Mouse (Mus musculus) frontal cortex, postnatal 36 days (tissue): ENCODE data around the gene Sgpl1.

ENCODE experiments used
- DNase-seq, 2 experiments: peaks; one replicate each; pipeline ENCODE4 v3.0.0; 2022; ENCODE audit warnings: low spot score in 2 of 2

The Sgpl1 gene

DNA sequence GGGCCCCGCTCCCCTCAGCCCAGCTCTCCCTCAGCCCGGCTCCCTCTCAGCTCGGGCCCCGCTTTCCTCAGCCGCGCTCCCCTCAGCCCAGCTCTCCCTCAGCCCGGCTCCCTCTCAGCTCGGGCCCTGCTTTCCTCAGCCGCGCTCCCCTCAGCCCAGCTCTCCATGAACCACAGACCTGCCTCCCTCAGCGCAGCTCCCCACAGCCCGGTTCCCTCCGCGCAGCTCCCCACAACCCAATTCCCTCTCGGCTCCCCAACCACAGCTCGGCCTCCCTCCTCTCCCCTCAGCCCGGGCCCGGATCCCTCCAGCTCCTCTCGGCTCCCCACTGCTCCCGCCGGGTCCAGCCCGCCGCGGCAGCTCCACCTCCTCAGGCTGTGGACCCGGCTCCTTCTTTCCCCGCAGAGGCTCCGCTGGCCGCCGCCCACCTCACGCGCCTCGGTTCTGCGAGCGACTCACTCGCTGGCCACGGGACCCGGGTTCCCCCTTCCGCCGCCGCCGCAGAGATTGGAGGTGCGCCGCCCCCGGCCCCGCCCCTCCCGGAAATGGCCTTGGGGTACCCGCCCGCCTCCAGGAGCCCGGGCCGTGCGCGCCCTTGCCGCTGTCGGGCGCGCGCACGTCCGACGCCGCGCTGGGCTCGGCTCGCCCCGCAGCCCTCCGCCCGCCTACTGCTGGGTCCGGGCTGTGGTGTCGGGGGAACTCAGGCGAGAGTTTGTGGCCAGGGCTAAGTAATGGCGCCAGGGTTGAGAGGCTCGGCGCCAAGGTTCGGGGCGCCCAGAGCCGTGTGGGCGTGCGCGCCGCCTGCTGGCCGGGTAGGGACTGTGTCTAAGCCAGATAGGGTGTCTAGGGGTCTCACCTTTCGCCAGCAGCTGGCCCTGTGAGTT lies at the start of gene Sgpl1:
TSS of gene Sgpl1 (minus strand) at position 547 of the 884 bp plus-strand sequence.
- DNase-seq, result peak; percentile 86 to 89

DNA sequence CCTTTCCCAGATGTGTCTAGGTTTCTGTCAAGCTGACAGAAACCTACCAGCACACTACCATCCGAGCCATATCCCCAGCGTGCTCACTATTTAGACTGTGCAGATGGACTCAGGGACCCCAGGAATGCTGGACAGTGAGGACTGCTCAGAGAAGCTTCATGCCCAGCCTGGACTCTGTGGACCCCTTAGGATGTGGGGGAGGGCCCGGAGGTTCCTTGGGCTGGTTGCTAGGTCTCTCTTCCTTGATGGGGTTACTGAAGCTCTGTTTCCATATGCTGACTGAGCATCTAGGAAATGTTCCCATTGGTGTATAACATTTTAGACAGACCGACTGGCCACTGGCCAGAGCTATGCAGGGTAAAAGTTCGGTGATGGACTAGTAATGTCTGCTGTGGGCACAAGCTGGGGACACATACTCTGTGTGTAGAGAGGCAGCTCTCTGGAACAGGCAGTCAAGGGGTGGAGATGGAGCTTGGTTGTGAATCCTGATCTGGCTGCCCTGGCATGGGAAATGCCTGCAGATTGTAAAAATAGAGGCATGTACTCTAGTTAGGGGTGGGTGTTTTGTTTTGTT lies 48.3 kb upstream of the Sgpl1 start:
- no peak for DNase-seq

DNA sequence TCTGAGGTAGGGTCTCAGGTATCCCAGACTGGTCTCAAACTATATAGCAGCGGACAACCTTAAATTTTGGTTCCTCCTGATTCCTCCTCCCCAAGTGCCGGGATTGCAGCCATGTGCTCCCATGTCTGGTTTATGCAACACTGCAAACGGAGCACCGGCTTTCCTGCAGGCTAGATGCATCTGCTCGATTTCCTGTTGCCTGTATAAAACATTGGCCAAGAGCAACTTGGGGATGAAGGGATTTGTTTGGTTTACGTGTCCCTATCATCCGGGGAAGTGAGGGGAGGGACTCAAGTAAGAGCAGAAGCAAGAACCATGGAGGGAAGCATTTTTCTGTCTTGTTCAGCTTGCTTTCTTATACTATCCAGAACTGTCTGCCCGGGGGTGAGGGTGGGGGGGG lies 47.7 kb upstream of the Sgpl1 start:
- no peak for DNase-seq

DNA sequence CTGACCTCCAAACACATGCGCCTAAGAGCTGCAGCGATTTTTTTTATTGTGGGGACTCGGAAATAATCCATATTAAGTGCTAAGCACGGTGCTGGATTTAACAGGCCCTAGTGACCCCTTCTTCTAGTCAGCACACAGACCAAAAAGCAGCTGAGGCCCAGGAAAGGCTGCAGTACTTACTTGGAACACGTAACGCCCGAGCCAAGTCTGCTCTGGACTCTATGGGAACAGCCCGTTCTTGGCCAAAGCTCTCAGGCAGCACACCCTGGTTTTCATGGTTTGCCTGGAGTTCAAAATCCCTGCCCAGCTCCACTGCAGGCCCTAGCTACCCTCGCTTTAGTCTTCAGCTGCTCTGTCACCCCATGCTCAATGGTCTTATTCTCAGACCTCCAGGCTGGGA lies 47.1 kb upstream of the Sgpl1 start:
- no peak for DNase-seq

DNA sequence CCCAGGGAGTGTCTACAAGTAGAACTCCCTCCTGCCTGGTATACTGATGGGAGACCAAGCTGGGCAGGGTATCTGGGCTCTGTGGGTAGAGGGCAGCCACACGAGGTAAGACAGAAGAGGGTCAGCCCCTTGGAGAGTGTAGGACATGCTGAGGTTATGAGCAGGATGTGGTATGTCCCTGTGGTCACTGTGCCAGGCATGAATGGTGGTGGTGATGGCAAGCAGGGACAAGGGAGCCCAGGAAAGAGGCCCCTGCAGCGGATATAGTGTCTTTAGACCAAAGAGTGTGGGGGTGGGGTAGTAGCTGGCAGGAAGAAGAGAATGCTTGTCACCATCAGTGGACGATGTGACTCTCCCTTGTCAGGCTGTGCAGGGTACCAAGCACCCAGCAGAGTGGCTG lies 40.5 kb upstream of the Sgpl1 start:
- no peak for DNase-seq

DNA sequence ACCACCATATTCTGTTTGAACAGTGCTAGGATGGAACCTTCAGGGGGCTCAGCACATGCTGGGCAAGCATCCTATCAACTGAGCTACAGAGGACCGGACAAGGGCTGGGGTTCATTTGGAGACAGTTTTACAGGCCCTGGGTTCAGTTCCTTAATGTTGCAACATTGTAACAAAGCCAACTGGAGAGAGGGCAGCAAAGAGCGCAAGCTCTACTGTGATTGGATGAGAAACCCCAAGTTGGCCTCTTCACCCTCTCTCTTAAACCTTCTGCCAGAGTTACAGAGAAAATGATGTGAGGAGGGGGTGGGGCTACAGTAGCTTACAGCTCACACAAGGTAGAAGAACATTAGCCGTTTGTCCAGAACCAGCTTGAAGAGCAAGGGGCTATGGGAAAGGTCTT lies 39.5 kb upstream of the Sgpl1 start:
- no peak for DNase-seq

DNA sequence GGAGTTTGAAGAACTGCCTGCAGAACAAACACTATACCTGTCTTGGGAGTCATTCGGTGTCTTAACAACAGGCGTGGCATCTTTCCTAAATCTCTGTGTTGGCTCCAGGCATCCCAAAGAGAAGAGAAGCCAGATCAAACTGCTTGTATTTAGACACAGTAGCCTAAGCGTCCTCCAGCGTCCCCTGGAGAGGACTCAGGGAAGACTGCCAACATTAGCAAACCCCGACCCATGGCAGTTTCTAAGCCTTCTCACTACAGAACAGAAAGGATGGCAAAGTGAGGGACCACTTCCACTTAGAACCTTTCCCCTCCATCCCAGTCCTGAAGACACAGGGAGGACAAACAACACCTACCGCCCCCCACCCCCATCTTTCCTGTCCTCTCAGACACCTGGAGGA lies 32.4 kb upstream of the Sgpl1 start:
- no peak for DNase-seq

DNA sequence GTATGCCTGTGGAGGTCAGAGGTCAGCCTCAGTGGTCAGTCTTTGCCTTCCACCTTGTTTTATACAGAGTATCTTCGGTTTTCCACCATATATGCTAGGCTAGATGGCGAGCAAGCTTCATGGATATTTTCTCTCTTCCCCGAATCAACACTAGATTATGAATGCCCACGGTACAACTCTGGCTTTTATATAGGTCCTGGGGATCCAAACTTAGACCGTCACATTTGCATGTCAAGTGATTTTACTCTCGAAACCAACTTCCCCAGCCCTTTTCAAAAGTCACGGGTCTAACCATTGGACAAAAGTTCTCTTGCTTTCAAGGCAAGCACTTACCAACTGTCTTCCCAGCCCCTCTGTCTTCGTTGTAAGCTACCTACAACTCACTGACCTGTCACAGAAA lies 31.2 kb upstream of the Sgpl1 start:
- no peak for DNase-seq

DNA sequence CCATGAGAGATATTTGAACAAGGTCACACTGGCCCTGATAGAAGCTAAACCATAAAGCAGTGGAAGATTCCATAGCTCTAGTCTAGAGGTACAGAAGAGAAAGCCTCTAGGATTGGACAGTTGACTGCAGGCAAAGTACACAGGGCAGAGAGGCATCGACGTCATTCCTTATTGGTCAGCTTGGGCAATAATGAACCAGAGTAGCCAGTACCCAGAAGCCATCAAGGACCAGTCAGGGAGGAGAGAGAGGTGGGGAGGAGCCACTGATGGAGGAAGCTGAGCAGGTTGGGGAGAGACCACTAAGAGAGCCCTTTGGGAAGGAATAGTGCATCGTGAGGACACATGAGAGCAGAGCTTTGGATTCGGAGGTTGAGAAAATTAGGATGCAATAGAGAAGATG lies 30.2 kb upstream of the Sgpl1 start:
- DNase-seq, result no peak

DNA sequence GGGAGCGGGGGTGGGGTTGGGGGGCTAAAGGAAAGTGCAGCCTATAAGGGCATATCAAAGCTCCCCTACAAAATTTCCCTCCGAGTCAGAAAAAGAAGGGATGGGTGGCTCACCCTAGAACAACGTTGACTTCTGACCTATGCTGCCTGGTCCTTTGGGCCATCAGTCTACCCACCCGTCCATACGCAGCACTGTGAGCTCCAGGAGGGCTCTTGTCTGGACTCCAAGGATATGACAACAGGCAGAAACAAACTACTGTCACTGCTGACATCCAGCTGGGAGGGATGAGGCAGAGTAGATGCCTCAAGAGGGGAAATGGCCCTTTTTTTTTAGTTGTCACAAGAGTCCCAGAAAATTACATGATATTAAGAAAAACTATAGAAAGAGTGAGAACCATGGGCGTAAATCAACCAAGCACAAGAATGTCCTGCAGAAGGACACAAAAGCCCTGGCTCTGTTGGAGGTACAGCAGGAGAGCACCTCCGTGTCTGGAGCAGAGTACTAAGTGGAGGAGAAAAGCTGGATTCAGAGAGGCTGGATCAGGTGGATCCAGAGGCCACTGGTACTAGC lies 28.8 kb upstream of the Sgpl1 start:
- no peak for DNase-seq

DNA sequence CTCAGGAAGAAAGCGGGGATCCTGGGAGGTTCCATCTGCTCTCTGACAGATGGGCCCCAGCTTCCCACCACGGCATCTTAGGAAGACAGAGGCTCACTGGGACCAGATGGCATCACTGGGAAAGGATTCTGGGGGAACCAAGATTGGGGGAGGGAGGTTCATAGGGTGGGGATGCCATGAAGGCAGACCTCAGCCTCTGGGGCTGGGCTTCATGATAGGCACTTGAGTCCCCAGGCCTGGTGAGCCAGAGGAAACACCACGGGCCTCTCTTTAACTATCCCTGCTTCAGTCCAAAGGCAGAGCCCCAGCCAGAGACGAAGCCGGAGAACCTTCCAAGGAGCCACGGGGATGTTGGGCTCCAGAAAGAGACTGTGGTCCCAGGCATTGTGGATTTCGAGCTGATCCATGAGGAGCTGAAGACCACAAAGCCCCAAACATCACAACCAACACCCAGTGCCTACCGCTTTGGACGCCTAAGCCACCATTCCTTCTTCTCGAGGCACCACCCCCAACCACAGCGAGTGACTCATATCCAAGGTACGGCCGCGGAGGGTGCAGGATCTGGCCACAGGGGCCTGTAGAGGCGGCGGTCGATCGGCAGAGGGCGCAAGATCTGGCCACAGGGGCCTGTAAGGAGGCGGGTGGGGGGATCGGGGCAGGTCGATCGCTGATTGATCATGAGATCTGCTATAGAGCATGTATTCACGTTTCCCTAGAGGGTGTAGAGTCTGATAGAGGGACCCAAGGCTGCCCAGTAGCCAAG lies 28.1 kb upstream of the Sgpl1 start:
- peak; percentile 22 to 25 for DNase-seq

DNA sequence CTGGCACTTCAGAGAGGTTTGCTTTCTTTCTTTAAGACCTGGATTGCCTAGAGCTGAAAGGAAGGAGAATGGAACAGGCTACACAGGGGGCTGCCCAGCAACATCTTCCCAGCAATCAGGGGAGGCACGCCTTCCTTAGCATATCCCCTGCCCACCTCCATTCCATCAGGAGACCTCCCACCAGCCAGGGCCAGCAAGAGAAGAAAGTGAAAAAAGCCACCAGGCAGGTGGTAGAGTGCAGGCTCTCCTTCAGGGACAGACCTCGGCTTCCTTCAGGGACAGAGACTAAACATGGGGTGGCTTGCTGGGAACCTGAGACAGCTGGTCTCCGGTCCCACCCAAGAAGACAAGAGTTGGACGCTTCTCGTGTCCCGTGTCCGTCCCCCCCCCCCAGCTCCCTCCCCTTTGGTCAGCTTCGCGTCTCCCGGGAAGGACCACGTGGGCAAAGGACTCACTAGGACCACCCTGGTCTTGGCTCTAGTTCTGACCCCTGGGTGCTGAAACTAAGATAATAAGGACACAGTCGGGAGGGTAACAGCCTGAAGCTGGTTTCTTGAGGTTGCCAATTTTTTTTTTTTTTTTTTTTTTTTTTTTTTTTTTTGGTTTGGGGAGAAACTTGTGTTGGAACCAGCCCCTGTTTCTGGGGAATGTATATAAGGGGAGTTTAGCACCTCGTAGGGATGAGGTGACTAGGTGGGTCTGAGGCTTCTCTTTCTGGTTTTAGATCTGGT lies 27.4 kb upstream of the Sgpl1 start:
- DNase-seq, result no peak

DNA sequence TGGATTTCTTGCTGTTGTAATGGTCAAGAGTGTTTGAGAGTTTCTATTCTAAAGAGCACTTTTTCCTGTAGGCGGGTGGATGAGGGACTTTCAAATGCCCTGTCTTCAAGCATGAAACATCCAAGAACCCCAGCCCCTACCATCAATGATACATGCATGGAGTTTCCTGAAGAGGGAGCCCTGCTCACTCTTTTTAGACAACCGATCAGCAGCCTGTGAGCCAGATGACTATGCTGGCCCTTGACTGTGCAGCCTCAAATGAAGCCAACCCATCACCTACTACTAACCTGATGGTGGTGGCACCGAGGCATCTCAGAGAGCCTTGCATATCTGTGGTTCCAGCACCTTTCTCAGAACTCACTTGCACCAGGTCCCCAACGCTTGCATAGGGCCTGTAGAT lies 25.0 kb upstream of the Sgpl1 start:
- no peak for DNase-seq

DNA sequence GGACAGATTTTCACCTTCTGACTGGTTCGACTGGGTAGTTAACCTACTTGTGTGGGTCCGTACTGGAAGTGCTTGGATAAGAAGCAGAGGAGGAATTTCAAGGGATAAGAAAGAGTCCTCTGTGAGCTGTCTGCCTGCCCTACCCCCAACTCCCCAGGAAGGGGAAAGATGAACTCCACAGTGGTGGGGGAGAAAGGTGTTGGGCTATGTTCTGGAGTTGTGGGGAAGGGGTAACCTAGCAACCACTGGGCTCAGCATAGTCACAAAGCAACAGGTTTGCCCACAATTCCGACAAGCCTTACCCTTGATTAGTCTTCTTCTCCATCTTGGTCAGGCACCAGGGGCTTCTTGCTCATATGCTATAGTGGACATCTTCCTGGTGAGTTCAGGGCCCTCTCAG lies 24.2 kb upstream of the Sgpl1 start, which contains the start of gene Tbata:
TSS of gene Tbata (plus strand) at position 301 of the 400 bp plus-strand sequence.
- no peak for DNase-seq

DNA sequence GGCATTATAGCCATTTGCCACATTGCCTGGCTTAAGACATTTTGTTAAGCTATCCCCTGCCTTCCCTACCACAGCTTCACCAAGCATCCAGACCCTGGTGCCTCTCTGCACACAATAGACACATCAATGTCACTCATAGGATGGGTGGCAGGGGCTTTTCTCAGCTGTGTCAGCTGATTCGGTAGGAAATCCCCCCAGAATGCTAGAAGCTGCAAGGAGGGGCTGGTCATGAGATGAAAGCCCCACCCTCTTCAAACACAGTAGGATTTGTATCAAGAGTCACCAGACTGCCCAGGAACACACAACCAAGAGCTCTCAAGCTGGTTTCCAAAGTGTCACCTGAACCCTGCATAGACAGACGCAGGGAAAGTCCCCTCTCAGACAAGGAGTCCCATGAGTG lies 20.9 kb upstream of the Sgpl1 start:
- DNase-seq, result no peak

DNA sequence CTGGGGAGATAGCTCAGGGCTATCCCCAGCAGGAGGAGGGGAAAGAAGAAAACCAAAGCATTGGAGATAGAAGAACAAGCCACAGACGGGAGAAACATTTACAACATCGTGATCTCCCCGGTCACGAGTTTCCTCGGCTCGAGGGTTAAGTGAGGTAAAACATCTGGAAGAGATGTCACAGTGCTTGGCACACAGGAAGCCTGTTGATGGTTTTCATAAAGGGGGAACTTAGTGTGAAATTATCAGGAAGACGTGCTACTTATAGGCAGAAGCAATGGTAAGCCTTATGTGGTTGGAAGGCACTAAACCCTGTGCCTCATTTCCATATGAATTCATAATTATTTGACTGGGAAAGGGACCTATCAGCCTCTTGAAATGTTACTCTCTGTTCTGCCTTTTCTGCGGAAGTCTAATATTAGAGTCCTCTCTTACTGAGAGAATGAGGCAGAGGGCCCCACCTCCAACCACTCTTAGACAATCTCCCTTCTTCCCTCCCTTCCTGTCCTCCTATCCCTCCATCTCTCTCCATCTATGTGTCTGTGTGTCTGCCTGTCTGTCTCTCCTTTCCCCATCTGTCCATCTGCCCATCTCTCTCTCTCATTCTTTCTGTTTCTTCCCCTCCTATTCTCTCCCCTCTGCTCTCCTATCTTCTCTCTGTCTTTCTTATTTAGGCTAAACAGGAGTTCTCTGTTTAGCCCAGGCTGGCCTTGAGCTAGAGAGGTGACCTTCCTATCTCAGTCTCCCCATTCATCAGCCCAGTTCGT lies 20.0 kb upstream of the Sgpl1 start:
- no peak for DNase-seq

DNA sequence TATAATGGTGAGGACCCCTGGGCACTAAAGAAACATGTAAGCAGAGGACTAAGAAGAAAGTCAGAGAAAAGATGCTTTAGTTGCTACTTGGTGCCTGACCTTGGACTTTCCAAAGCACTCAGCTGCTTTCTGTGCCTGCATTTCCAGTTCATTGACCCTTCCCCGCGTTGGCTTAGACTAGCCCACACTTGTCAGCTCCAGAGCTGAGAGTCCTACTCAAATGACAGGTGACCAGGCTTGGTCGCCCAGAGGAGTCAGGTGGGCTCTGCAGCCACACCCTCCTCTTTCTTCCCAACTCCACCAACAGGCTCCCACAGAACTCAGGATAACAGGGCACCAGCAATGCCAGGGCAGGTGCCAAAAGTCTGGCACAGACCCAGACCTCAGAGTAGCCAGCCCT lies 14.9 kb upstream of the Sgpl1 start:
- no peak for DNase-seq

DNA sequence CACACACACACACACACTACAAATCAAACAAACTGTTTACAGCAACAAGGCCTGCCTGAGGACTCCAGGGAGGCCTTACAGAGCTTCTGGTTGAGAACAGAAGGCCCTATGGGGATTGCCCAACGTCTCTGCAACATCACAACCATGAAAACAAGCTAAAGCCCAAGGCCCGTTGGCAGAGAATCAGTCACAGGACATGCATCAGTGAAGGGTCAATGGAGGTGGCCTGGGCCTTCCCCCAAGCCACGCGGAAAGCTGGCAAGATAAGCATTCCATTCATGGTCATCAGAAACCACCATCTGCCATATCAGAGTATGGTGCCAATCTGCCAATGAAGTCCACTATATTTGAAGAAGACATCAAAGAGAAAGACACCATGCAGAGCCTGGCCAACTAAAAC lies 13.2 kb upstream of the Sgpl1 start:
- no peak for DNase-seq

DNA sequence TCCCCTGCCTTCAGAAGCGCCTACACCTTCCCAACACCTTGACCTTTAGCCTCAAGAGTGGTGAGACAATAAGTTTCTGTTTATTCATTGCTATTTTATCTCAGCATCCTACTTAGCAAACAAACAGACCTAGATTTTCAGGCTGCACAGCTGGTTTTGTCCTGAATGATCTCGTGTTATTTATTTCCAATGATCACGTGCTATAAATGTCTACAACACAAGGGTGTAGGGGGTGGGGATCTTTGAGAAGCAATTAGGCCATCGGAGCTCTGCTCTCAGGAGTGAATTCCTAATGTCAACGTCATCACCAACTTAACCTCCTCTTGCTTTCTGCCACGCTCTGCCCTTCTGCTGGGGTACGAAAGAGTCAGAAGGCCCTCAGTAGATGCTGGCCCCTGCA lies 12.6 kb upstream of the Sgpl1 start:
- DNase-seq, result no peak

DNA sequence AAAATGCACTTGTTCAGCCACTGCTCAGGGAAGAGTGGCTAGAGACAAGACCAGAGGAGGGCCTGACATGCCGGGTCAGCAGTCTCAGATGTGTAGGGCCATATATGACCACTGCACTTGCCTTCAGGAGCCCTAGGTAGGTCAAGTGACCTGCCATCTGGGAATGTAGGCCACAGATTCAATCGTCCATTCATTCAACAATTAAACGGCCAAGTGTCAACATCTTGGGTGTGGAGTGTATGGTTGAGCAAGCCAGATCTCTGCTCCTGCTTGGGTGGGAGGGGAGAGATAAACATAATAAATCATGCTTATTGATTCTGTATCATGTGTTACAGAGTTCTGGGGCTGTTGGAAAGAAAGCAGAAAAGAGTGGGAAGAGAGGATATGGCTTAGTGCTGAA lies 11.1 kb upstream of the Sgpl1 start:
- no peak for DNase-seq

DNA sequence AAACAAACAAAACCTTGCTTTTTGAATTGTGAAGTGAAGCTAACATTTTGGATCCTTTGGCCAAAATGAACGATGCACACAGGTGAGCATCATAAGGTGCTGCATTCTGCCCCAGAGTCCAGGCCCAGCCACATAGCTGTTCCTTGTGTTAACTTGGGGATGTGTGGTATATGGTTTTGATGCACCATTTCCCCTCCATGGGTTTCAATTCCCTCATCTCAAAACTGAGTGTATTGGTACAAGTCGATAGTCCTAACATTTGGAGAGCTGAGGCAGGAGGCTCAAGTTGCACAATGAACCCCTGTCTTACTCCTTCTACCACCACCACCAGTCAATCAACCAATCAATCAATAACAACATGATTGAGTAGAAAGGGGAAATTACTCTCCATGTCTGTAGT lies 8.9 kb upstream of the Sgpl1 start:
- no peak for DNase-seq
